Mouse (Mus musculus) thymus, postnatal 36 days (tissue): ENCODE measurements around the gene Il1rapl1.

Experiments used
- DNase-seq, 2 experiments: peaks; one replicate each; pipeline ENCODE4 v3.0.0; 2022; ENCODE audit warnings: mixed read lengths in 2 of 2

Il1rapl1 gene

DNA sequence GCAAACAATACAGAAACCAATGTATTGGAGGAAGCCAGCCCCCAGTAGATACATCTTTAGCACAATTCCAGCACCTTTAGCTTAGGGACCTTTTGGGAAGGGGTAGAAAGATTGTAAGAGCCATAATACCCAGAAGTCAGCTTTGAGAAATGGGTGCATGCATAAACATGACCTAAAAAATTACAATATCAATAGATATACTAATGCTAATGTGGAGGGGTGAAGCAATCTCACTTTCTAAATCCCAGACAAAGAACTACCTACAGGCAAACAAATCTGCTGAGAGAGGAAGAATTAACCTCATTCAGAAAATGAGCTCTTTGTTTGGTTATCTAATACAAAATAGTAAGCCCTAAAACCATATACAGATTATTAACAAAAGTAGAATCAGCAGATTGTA is 607.4 kb downstream of the Il1rapl1 start:
- DNase-seq = no peak

DNA sequence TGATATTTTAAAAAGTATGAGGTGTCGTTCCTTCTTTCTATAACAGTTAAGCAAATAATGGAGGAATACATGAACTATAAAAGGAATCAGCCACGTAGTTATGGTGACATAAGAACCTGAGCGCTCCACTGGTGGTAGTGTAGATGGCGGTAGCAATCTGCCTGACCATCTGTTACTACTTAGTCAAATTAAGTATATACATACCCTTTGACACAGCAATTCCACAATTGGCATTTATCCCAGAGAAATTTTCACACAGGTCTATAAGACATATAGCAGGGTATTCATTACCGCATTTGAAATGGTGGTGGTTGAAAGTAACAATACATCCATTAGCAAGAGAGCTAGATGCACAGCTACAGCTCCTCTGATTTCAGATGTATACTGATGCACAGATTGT is 612.8 kb downstream of the Il1rapl1 start:
- no peak for DNase-seq

DNA sequence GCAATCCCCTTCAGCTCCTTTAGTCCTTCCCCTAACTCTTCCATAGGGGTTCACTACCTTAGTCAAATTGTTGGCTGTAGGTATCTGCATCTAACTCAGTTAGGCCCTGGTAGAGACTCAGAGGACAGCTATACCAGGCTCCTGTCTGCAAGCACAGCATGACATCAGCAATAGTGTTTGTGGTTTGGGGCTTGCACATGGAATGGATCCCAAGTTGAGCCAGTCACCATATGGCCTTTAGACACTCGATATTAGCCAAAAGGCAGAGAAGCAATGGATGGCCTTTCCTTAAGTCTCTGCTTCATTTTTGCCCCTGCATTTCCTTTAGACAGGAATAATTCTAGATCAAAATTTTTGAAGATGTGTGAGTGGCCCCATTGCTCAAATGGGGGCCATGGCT is 632.0 kb downstream of the Il1rapl1 start:
- DNase-seq = no peak

DNA sequence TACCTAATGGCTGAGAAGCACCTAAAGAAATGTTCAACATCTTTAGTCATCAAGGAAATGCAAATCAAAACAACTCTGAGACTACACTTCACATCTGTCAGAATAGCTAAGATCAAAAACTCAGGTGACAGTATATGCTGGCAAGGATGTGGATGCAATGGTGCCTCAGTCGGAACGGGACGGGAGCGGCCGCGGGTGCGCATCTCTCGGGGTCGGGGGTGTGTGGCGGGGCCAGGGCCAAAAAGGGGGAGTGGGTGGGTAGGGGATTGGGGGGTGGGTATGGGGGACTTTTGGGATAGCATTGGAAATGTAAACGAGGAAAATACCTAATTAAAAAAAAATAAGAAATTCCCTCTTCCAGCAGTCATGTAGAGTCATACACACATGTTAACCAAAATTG is 877.3 kb downstream of the Il1rapl1 start:
- DNase-seq = peak; percentile 51 to 65

DNA sequence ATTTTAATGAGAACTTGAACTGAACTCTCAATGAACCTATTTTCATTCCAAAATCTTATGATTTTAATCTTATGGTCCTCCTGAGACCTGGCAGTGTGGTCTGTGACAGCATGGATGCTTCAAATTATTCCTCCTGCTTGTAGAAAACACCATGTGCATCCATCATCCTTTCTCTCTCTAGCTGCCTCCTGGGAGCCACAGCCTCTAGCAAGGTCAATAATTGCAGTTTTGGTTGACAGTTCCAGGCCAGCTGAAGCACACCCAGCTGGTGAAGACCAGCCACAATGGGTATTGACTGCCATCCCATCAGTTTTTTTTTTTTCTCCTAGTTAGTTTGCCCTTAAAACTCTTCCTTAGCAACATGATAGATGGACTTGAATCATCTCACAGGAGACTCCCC is 890.2 kb downstream of the Il1rapl1 start:
- no peak for DNase-seq

DNA sequence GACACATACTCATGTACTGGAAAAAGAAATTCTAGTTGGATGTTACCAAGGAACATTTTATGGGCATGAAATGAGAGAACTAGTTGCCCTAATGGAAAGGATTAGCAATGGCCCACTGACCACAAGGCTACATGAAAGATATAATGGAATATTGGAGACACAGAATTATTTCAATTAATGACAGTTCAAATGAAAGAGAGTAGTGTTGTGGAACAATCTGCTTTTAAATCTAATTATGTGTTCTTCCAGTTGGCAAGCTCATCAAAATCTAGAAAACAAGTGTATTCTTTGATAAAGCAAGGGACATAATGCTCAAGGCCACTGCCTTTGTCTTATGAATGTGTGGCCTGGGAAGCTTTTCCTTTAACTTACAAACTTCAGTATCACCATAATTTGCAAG is 1113.1 kb downstream of the Il1rapl1 start:
- DNase-seq = no peak

DNA sequence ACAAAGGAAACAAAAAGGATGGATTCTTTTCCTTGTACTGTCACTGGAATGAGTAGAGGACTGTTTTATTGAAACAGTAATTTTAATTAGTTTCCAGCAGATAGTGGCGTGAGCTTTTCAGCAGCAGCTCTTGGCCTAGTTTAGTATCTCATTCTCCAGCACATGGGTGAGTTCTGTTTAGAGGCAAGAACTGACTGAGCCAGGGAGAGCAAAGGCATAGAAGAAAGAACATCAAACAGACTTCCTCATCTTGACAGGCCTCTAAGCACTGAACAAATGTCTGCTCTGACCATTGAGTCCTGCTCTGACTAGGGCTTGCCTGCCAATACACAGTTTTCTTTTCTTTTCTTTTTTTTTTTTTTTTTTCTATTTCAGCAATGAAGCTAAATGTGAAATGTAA is 1160.3 kb downstream of the Il1rapl1 start:
- DNase-seq = no peak

DNA sequence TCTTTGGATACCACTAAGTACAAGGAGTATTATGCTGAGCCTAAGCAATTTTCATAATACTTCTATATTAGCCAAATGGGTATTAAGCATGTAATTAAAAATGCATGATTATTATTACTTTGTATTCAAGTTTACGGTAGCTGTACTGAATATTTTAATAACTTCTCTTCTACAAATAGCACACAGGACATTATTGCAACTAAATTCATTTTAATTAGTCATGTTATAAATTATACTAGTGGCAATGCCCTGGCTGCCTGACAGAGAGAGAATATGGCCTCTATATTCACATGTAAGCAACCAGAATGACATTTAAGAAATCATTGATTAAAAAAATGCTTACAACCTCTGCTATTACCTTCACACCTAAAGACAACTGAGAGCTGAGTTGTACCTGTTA is 1160.8 kb downstream of the Il1rapl1 start:
- no peak for DNase-seq

DNA sequence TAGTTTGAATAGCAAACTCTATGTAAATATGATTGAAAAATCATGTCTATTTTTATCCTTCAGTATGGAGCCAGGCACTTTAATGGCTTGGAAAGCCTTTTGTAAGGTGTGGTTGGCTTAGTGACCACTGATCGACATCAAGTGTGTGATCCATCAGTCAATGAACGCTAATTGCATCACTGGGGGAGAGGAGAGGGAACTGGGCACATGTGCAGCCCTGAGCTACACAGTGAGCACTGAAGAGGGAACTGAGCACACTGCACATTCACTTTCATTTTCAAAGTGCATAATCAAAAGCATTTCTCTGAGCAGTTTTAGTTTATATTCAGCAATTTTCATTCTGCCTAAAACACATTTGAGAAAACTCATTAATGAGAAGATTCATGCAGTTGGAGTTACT is 1164.5 kb downstream of the Il1rapl1 start:
- DNase-seq = no peak

DNA sequence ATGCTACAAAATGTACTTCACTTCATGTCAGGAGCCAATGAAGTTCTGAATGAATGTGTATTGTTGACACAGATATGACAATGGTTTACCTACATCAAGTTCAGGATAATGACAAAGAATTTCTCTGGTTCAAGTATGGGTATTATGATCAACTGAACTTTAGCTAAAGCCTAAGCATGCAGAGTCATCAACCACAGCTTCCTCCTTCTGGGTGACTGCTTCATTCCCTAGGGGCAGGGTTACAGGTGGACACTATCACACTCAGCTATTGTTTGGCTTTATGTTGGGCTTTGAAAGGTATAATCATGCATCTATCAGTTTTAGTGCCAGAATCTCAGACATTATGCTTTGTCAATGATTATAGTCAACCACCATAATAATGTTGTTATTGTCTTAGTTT is 1166.3 kb downstream of the Il1rapl1 start:
- DNase-seq = no peak

DNA sequence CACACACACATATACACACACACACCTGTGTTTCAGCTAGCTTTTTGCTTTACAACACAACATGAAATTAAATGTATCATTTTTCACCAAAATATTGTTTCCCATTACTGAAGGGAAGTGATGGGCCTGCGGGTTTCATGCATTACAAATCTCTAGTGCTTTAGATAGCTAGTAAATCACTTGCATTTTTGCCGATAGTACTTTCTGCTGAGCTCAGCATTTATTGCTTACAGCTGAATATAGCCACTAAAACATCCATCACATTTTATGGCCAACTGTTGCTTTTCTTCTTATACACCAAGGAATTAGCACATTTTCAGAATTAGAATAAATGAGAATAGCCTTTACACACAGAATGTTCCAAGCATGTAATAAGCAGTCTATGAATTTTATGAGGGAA is 1260.6 kb downstream of the Il1rapl1 start:
- no peak for DNase-seq

DNA sequence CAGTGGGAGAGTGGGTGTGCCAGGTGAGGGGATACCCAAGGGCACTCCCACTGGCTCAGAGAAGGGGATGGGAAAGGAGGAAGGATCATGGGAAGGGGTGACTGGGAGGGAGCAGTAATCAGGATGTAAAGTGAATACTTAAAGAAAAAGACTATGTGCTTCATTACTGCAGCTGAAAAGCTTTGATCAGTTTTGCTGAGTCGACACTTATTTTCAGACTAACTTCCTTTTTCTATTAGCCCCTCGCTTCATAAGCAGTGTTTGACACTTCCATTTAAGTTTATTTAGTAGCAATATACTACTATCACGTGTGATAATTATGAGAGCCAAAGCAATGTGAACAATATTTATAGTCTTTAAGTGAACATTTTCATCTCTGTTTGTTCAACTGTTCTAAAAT is 1307.2 kb downstream of the Il1rapl1 start:
- DNase-seq = no peak

DNA sequence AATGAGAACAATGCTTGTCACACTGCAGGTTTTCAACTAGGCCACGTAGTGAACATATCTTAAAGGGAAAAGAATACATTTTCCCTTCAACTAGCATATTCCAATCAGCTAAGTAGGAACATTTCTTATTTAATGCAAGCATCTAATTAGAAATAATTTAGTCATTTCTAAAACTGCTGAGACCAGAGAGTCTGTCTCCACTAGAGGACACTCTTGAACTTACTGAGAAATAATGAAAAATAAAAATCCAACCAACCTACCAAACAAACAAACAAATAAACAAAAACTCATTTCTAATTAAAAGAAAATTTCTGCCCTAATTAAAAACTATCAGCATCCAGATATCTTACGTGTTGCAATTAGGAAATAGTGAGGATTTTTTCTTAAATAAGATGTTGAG is 1312.7 kb downstream of the Il1rapl1 start:
- no peak for DNase-seq

DNA sequence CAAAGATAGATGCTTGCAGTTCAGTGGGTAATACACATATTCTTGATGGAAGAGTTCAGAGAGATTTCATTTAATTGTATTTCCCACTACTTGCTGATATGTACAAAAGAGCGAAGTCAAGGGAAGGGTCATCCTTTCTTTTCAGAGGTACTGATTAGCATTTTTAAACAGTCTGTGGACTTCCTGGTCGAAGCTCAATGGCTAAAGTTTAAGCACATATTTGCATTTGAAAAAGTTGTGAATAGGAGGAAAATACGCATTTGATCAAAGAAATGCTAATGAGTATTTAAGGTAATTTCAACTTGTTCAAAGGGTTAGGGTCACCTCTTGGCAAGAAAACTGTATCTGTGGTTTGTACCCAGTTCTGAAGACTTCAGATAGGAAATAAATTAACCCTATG is 1386.6 kb downstream of the Il1rapl1 start:
- DNase-seq = no peak
